ENCODE assay signal across 34 mouse cellular contexts in the genomic region with DNA sequence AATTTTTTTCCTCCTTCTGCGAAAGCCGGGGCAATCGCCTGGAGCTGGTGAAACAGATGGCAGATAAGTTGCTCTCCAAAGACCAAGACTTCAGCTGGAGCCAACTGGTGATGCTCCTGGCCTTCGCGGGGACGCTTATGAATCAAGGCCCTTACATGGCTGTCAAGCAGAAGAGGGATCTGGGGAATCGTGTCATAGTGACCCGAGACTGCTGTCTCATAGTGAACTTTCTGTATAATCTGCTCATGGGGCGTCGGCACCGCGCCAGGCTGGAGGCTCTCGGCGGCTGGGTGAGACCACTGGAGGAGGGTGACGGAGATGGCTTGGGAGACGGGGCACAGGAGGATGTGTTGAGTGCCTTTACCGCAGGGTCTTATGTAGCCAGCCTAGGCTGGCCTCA. TPM values are rescaled to one million over a fixed set of nuclear protein-coding genes. Genes with fewer than 3 reads are reported as not detected.
A peak's percentile ranks its signal among the peaks of the same experiment; 100 is the strongest.
DNase-seq lines count a peak whose midpoint lies in the region.
"Had no signal": no experiment of that assay in that cellular context is flagged by ENCODE, and none has a peak within 500 bp of the region (broad histone marks: within the 10 kb centered on the region; RNA-seq: fewer than 3 reads in every experiment).

No protein-coding gene starts in this region.

- intact Hi-C loops in gastrocnemius, postnatal 36 days (cut with DNase I), result no loop called here

- 93% methylated on average over 17 of the region's 17 CpGs for WGBS in limb, embryonic 10.5 days

- H3K4me3 ChIP-seq in brown adipose tissue, adult 24 weeks (ENCODE audit: insufficient read depth, low read depth, low read length), result no peak overlapping the region
- H3K4me3 ChIP-seq in limb, embryonic 10.5 days, result no peak overlapping the region
- H3K4me3 ChIP-seq: embryonic facial prominence, embryonic 12.5 days; embryonic facial prominence, embryonic 15.5 days; hindbrain, embryonic 13.5 days; intestine, embryonic 15.5 days had no signal

- peaks cover 5% of the 10 kb centered on the region; the same call in 1 of the 2 replicates for H3K4me1 ChIP-seq in brown adipose tissue, adult 24 weeks (ENCODE audit: control insufficient read depth, insufficient read depth, insufficient read length, low read length)
- H3K4me1 ChIP-seq in limb, embryonic 10.5 days, result no peaks in the 10 kb centered on the region
- H3K4me1 ChIP-seq: embryonic facial prominence, embryonic 12.5 days; hindbrain, embryonic 13.5 days; intestine, embryonic 15.5 days had no signal

- DNase-seq in adrenal gland, postnatal 14 days, result peak; percentile 14
- DNase-seq in adrenal gland, postnatal 4 days (ENCODE audit: low spot score in 2 of 2), result no peak
- DNase-seq in ovary, postnatal 36 days (ENCODE audit: low spot score), result peak; percentile 34
- DNase-seq in ovary, postnatal 10 days (ENCODE audit: low spot score), result no peak
- DNase-seq in ZHBTc4 (ENCODE audit: low read depth, low spot score), result peak; percentile 43
- DNase-seq in gastrocnemius, postnatal 36 days, result no peak
- DNase-seq in limb, embryonic 10.5 days (ENCODE audit: low spot score), result no peak
- DNase-seq: adrenal gland, postnatal 25 days; B cell, adult 2 months; cerebellum, adult 18-20 months; cerebellum, adult 9-10 months; gastrocnemius, postnatal 10 days; heart, adult 11 months; kidney, adult 11 months; kidney, adult 8-10 months had no signal

- H3K36me3 ChIP-seq in limb, embryonic 10.5 days, result no peaks in the 10 kb centered on the region
- H3K36me3 ChIP-seq: G1E; intestine, embryonic 15.5 days had no signal

- no peaks in the 10 kb centered on the region for H3K9me3 ChIP-seq in limb, embryonic 10.5 days (replicated peaks)
- H3K9me3 ChIP-seq: embryonic facial prominence, embryonic 12.5 days; embryonic facial prominence, embryonic 15.5 days; G1E; hindbrain, embryonic 13.5 days; intestine, embryonic 15.5 days had no signal

- no peaks in the 10 kb centered on the region for H3K27me3 ChIP-seq in limb, embryonic 10.5 days (ENCODE audit: low read depth, poor library complexity, severe bottlenecking)
- H3K27me3 ChIP-seq: CH12.LX; embryonic facial prominence, embryonic 12.5 days; embryonic facial prominence, embryonic 15.5 days; hindbrain, embryonic 13.5 days; intestine, embryonic 15.5 days; Patski had no signal

- peak overlapping the region; percentile 51 for H3K27ac ChIP-seq in brown adipose tissue, adult 24 weeks (replicated peaks; ENCODE audit: low read depth, low read length)
- H3K27ac ChIP-seq in limb, embryonic 10.5 days, result no peak overlapping the region
- H3K27ac ChIP-seq: embryonic facial prominence, embryonic 12.5 days; embryonic facial prominence, embryonic 15.5 days; hindbrain, embryonic 13.5 days; intestine, embryonic 15.5 days had no signal

RNA-seq across cellular contexts. Expression of gene Bcl2l10, which starts 0.5 kb away (rescaled TPM):
- not detected in 2 replicates for total RNA-seq in adrenal gland, postnatal 14 days (2021)
- total RNA-seq in adrenal gland, postnatal 4 days (2021), result under 1 TPM in 1 of 2 experiments, not detected in 1; 0.25 TPM
- polyA plus RNA-seq in brown adipose tissue, adult 24 weeks (2012; ENCODE audit: insufficient read depth, insufficient read length, missing spikeins), result not detected in 2 replicates
- total RNA-seq in gastrocnemius, postnatal 36 days (2021), result not detected
- not detected in 2 replicates for polyA plus RNA-seq in limb, embryonic 10.5 days (2016; fragmentation: Nextera tagmentation; extraction: Ambion mirVana)
- total RNA-seq: adrenal gland, postnatal 25 days; CH12.LX; common myeloid progenitor, adult 5-6 weeks; gastrocnemius, postnatal 10 days; gastrocnemius, postnatal 4 days; heart, adult 8-10 months; heart, postnatal 25 days; hematopoietic stem cell, adult 5-6 weeks had no signal
- polyA plus RNA-seq: embryonic facial prominence, embryonic 12.5 days; embryonic facial prominence, embryonic 15.5 days; forebrain, embryonic 11.5 days; forebrain, embryonic 14.5 days; G1E; heart, embryonic 11.5 days; heart, embryonic 14.5 days; heart, postnatal 0 days; hindbrain, embryonic 13.5 days; hindbrain, embryonic 16.5 days; intestine, embryonic 15.5 days had no signal

RNA-seq across cellular contexts. Expression of gene Gnb5, which starts 42.0 kb away (rescaled TPM):
- 30.0 and 32.6 TPM in 2 replicates for total RNA-seq in adrenal gland, postnatal 14 days (2021)
- 10 to 100 TPM; 33.8 to 37.2 TPM for total RNA-seq in adrenal gland, postnatal 4 days (2021)
- 21.2 and 27.0 TPM in 2 replicates for polyA plus RNA-seq in brown adipose tissue, adult 24 weeks (2012; ENCODE audit: insufficient read depth, insufficient read length, missing spikeins)
- total RNA-seq in gastrocnemius, postnatal 36 days (2021), result 10 to 100 TPM in 1 of 2 experiments, 1 to 10 TPM in 1; 8.7 to 14.8 TPM
- 14.3 and 17.8 TPM in 2 replicates for polyA plus RNA-seq in limb, embryonic 10.5 days (2016; fragmentation: Nextera tagmentation; extraction: Ambion mirVana)
- polyA plus RNA-seq: G1E had no signal

Comparison
In these comparisons a context has a peak if more than half of its experiments do, and no peak if none do; other contexts are left out.
1. DNase-seq: peak in adrenal gland, postnatal 14 days (single experiment), ovary, postnatal 36 days (single experiment) and ZHBTc4 (single experiment); none in adrenal gland, postnatal 4 days (0 of 2), ovary, postnatal 10 days (single experiment), gastrocnemius, postnatal 36 days (0 of 2) and limb, embryonic 10.5 days (single experiment).